Mouse (Mus musculus): ENCODE measurements at regions not wholly inside any gene's neighbourhood (a gene's known extent, or its start where the extent isn't known, plus 50 kb on each side); places are given as distances from the start of the nearest gene placed in this dataset.
A peak's percentile ranks its signal among the peaks of the same experiment; 100 is the strongest.

DNA sequence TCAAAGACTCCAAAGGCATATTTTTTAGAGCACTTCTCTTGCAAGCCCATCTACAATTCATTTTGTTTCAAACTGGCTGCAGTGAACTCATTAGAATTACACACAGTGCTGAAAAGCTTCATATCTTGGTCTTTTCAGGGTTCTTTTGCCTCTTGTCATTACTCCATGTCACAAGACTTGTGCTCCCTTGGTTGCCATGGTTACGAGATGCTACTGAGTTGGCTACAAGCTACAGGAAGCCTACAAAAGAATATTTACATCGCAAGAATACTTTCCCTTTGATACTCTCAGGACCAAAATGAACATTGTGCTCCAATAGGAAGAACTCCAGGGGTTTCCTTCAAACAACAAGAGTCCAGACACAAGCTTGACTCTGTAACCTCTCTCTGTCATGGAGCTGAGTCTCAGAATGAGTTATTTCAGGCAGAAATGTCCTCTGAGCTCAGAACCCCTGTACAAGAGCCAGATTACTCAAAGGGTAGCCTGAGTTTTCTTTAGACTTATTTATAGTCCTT is 545.2 kb upstream of the Adamts9 start:
- peak; percentile 53 for DNase-seq (ENCODE audit: low spot score)

DNA sequence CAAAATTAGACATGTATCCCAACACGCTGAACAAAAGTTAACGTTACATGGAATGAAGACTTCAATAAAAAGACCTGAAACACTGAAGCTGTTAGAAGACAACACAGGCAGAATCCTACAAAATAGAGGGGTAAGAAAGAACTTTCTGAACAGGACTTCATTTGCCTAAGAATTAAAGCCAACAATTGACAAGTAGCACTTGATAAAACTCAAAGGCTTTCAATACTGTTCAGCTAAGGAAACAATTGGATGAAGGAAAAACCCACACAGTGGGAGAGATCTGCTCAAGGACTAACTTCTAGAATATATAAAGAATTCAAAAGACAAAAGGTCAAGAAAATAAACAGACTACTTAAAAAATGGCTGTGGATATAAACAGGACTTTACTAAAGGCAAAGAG is 535.2 kb upstream of the Adamts9 start:
- no peak for DNase-seq (ENCODE audit: low spot score)

DNA sequence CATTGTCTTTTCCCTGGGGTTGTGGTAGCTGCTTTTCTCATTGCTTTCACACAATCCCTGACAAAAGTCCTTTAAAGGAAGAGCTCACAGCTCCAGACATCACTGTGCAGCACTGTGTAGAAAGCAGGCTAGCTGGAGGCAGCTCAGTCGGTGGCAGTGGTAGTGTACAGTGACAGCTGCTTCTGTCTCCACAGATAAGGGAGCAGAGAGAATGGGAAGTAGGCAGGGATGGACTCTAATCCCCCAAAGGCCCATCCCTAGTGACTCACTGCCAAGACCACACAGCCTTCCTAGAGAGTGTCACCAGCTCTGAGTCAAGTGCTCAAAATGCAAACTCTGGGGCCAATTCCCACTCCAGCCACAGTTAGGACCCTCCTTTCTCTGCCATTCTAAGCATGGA is 531.7 kb upstream of the Adamts9 start:
- no peak for DNase-seq (ENCODE audit: low spot score)

DNA sequence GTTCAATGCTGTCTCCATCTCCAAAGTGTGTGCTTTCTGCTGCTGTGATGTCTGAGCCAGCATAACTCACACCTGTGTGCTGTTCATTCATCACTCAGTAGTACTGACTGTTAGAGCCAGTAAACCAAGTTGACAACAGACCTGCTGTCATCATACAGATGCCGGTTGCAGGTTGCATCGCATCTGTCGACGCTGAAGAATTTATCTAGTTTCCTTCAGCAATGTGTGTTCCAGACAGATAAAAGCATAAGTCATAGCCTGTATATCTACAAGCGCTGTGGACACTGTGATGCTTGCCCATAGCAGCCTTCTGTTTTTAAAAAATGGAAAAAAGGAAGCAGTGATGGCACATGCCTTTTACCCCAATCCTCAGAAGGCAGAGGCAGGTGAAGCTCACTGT is 524.6 kb upstream of the Adamts9 start:
- DNase-seq (ENCODE audit: low spot score), result no peak

DNA sequence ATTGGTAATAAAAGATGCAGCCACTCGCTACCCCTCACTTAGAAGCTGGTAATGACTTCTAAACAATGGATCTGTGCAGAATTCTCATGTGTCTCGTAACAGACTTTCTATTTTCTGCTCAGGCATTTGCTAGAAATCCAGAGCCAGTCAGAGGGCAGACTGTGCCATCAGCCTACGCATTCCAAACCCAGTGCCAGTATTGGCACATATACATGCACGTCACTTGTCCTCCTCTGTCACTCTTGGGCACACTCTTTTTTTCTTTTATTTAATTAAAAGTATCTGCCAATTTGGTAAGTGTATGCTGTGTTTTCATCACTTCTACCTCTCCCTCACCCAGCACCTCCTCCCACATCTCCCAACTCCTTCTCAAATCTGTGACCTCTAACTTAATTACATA is 519.6 kb upstream of the Adamts9 start:
- DNase-seq (ENCODE audit: low spot score), result no peak

DNA sequence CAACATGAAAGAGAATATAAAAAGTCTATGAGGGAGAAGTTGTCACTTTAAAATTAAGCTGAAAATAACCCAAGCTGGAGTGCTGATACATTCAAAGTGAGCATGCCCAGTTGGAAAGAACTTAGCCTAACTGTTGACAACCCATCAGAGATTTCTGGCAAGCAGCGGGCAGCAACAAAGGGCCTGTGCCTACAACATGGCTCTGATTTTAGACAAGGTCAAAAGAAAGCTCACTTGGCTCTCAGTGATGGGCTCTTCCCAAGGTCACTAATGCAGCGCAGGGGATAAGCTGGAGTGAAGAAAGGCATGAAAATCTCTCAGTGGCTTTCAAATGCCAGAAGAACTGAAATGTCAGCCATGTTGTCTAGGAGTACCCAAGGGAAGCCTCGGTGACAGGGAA is 518.1 kb upstream of the Adamts9 start:
- no peak for DNase-seq (ENCODE audit: low spot score)

DNA sequence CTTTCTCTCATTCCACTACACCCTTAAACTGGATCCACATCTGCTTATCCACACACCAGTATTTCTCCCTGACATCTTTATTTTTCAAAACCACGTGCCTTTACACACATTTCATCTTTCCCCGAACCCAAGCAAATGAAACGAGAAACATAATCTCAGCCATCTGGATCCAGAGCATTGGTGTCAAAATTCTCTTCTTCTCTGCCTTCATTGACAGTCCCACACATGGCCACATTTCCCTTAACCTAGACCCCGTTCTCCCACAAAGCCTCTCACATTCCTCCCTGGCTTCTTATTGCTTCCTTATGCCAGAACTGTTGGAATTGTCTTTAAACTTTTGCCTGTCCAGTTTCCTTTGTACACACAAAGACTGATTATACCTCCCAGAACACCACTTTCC is 514.3 kb upstream of the Adamts9 start:
- DNase-seq (ENCODE audit: low spot score), result no peak

DNA sequence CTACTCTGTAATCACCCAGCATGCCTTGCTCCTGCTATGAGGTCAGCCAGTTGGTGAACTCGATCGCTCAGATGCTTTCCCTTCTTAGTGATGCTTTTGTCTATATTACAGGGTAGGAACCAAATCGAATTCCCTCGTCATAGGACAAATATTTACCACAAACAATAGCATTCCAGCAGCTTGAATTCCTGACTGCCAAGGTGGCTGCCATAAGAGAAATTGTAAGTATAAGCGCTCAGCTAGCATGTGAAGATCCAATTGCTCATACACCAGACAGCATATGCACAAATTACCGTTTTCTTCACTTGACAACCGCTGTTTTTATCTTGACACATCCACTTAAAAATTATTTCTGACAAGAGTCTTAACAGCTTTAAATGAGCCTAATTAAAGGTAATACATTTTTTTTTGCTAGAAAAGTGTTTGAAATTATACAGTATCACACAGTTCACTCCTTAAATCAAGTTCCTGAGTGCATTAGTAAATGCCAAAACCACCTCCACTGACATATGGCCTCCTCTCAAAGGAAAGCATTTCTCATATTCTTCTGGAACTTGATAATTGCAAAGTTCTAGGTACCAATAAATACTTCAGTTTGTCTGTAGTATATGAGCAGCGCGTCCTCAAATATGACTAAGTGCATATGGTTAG is 513.2 kb upstream of the Adamts9 start:
- no peak for DNase-seq (ENCODE audit: low spot score)

DNA sequence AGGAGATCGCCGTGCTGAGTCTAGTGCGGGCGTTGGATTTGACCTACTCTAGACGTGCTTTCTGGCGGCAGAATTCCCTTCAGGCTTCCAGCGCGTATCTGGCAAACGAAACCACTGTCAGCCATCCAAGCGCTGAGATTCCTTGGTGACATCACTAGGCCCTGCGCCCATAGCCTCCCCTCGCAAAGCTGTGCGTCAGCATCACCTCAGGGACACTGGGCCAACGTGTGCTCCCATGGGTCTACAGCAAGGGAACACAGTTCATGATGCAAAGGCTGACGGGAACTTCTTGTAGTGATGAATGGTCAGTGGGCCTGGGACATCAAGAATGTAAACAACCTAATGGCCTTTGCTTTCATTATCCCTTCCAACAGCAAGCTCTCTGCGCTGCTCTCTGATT is 502.3 kb upstream of the Adamts9 start:
- DNase-seq (ENCODE audit: low spot score), result no peak

DNA sequence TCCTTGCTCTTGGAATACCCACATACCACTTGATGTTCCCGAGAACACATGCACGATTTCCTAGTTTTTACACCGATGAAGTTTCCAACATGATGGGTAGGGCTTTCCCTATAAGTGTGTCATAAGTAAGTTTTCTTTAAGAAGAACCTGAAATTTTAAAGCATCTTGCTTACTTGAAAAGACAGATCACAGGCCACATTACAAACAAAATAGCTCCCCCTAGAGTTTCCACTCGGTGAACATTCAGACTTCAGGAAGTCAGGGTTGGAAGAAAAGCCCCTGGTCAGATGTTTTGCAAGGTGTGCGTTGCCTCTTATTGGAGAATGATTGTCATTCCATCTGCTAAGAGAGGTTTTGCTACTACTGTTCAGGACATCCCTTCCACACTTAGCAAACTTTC is 501.8 kb upstream of the Adamts9 start:
- DNase-seq (ENCODE audit: low spot score), result peak; percentile 6

DNA sequence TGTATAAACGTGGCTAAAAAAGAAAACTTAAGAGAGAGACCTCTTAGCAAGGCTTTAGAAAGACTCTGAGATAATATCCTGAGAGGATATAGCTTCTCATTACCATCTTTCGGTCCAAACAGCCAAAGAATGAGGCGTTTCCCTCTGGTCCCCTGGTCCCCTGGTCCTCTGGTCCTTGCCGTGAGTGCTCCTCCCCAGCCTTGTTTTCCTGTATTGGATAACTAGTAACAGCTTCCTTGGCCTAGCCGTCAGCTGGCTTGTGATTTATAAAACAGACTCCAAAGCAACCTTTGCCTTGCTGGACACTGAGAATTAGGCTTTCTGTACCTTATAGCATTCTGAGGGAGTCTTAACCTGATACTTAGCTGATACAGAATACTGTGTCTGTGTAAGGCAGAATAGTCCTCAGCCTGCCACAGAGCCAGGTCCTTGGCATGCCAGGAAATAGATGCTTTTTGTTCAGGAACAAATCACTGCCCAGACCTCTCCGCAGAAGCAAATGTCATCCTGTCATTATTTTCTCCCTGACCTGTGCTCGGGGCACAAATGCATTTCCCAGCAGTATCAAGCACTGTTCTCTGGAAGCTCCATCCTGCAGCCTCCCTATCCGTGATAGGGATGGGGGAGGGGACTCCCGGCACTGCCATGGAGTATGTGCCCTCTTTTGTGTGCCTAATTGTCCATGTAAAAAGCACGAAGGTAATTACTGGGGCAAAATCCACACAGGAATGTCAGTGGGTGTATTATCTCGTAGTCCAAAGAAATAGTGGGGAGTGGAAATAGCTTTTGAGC is 500.7 kb upstream of the Adamts9 start:
- DNase-seq (ENCODE audit: low spot score), result peak; percentile 43

DNA sequence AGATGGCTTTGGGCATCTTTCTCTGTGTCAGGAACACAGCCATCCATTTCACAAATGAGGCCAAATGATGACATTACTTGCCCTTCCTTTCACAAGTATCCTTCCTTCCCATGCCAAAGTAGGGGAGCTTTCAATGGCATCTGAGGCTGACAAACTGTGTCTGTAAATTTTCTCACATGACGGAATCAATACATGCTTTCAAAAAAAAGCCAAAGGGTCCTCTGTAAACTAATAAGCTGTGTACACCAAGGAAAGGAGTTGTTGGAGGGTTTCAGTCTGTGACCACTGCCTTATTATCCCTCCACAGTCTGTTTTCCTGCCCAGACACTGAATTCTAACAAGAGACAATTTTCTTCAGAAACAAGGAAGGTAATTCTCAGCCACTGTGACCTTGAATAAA is 490.2 kb upstream of the Adamts9 start:
- no peak for DNase-seq (ENCODE audit: low spot score)

DNA sequence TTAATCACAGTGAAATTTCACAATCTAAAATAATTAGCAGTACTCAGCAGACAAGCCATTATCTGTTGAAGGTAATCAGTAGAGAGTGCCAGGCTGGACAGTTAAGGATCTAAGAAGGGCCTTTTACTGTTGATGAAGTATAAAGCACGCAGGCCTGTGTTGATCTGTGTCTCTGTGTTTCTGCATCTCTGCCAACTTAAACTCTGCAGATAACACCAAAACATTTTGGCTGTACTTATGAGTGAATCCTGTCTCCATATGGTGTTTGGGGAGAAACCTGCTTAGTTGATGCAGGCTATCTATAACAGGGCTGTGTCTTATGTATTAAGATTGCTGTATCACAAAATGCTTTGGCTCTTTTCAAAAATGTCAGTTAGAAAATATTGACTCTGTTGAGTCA is 482.8 kb upstream of the Adamts9 start:
- DNase-seq (ENCODE audit: low spot score), result no peak

DNA sequence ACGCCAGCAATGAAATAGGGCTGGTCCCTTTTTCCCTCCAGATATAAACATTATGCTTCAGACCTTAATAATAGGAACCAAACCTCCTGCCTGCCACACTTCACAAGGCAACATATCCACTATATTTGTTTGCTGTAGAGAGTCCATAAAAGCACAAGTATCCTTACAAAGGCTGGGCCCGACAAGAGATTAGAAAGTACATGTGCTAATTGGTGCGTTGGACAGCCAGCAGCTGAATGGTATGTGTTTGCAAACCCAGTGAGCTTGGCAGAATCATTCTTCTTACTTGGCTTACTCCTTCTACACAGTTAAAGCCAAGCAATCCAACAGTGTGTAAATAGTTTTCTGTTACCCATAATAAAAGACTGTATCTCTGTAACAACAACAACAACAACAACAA is 479.6 kb upstream of the Adamts9 start:
- DNase-seq (ENCODE audit: low spot score), result no peak

DNA sequence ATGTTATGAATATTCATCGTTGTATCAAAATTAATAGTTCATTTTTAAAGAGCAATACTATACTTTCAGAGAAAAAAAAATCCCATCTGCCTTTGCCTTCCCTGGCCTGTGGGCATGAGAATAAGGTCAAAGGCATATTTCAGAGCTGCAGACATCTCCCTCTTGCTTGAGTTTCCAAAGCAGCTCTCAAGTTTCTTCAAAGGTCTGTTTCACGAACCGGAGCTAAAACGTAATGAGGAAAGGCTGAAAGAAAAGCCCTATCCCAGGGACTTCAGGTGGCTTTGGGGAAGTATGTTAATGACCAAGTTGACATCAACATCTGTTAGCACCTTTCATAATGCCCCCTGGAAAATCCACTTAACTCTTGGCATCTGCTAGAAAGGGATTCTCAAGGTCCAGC is 479.0 kb upstream of the Adamts9 start:
- DNase-seq (ENCODE audit: low spot score), result no peak

DNA sequence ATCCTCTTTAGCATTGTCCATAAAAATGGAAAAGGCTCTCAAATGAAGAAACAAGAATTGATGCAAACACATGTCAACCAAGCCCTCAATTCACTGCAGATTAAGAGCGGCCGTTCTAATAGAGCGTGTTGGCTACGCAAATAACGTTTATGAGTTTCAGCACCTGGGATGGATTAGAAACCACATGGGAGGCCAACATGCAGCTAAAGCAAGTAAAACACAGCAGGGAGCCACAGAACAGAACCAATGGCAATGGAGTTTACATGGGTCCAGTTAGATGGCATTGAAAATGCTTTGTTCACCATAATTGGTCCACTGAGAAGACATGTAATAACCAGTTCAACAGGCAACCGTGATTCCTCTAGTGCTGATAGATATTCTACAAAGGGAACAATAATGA is 474.3 kb upstream of the Adamts9 start:
- no peak for DNase-seq (ENCODE audit: low spot score)

DNA sequence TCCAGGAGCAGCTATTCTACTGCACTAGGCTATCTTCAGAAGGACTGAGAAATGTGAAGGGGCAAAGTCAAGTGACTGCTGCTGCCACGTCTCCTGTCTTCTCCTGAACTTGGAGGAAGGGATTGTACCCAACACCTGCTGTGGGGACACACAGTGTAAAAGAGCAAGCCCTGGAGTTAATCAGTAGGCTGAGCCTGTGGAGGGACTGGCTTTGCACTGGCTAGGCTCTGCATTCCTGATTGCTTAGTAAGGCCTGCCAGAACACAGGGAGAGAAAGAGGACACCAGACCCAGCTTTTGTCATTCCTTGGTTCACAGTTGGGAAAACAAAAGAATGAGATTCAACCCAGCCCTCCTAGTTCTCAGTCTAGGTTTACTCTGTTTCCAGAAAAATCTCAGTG is 472.7 kb upstream of the Adamts9 start:
- peak; percentile 27 for DNase-seq (ENCODE audit: low spot score)

DNA sequence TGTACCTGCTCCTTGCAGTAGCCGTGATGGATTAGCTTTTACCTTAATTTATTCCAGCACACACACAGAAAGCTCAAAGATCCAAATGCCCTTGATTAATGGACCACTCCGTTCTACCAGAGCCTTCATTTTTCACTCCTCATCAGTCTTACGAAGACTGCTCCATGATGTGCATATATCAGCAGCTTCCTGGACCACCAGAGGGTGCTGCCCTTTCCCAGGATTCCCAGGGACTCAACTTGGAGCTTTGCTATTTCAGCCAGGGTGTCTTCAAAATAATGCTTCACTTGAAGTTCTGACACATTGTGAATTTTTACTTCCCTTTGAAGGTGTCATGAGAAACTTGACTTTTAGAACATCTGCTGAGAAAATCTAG is 467.8 kb upstream of the Adamts9 start:
- DNase-seq (ENCODE audit: low spot score), result peak; percentile 44

DNA sequence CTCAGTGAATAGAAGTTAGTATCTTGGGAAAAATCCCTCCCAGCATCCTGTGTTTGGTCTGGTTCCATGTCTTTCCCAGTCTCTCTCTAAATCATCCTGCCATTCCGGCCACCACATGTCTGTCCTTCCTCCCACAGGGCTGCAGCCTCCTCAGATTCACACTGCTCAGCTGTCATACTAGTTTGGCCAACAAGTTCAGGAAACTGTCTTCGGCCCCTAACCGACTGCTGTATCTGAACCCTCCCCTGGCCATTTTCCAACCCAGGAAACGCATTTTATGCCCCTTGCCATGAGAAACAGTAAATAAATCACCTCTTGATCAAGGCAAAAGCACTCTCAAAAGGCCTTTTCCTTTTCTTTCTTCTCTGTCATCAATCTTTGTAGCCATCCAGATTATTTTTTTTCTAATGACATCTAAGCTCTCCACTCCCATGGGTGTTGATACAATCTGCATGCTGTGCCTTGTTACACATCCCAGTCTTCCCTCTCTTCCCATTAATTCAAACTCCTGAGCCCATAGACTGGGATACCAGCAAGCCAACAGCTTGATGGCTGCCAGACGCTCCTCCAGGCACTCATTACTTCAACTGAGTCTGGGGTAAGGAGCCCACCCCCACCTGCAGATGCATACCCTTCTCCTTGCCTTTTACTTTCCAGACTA is 467.3 kb upstream of the Adamts9 start:
- peak; percentile 21 for DNase-seq (ENCODE audit: low spot score)

DNA sequence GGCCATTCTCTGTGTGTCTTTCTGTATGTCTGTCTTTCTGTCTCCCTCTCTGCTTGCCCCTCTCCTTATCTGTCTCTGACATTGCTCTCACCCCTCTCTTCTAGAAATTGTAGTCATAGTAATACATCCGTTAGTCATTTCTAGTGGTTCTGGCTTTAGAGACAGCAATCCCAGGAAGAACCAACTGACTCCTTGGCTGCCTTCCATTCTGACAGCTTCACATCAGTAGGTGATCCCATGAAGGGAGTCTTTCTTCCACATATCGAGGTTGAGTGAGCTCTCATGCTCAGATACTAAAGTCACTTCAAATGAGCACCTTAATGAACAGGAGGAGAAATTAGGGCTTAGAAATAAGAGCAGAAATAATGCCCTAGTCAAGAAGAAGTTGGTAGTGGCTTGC is 455.3 kb upstream of the Adamts9 start:
- DNase-seq (ENCODE audit: low spot score), result no peak

DNA sequence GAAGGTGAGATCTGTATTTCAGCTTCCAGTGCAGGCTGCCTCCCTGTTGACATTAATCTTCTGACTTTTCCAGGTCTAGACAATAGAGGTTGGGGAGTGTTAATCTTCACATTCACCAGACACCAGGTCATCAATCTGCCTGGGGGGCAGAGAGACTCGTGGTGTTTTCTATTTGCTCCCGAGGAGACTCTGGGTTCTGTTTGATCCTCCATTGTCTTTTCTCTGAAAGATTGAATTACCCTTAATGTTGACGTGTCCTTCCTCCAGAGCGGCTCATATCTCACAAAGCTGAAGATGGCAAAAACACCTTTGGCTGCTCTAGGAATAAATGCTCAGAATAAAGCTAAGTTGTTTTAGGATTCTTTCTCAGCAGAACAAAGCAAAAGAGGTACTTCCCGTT is 453.8 kb upstream of the Adamts9 start:
- DNase-seq (ENCODE audit: low spot score), result no peak

DNA sequence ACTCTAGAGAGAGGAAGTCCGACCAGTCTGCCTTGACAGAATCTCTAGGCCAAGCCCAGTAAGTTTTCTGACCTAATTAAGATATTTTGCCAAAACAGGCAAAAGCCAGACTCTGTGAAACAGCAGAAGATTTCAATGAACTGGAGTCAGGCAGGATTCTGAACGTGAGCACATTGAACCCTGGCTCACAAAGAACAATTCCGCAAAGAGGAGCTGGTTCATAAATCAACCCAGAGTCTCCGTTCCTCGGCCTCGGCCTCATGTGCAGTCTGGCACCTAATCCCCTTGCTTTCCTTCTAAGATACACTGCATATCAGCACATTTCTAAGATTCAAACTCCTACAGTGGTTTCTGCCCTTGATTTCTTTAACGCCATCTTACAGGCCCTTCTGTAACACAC is 452.7 kb upstream of the Adamts9 start:
- peak; percentile 29 for DNase-seq (ENCODE audit: low spot score)

DNA sequence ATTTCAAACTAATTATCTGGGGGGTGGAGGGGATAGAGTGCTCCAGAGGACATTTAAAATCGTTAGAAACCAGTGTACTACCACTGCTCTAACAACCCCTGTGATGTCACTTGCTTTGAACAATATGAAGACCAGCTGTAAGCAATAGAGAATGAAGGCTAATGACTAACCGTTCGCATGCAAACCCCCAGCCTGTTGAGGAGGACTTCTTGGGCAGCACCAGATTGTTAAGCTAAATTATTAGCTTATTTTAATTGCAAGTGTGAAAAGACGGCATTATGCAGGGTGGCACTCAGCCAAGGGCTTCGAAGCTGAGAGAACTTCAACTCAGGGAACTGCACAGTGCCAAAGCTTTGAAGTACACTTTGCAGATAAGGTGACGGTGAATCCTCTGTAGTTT is 452.0 kb upstream of the Adamts9 start:
- no peak for DNase-seq (ENCODE audit: low spot score)

All from embryo, embryonic 10 days (tissue).